Mouse (Mus musculus): ENCODE measurements at regions not wholly inside any gene's neighbourhood (a gene's known extent, or its start where the extent isn't known, plus 50 kb on each side); places are given as distances from the start of the nearest gene placed in this dataset.

DNA sequence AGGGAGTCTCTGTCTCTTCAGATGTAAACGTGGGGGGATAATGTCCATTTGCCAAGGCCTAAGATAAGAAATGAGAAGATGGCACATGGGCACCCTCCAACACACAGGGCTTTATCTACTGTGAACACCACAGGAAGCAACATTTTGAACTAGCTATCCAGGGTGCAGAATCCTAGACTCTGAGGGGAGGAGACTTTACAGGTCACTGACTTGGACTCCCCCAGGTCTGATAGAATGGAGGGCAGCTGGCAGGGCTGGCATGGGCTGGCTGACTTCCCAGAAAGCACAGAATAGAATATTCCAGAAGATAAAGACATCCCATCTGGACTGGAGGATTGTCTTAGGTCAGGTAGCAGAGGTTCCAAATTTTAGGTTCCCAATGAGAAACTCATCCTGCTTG lies 201.2 kb upstream of the Ncam1 start:
- TF ChIP-seq CTCF (IDR thresholded peaks at IDR 0.05; ENCODE audit: extremely low read depth, insufficient read length, insufficient replicate concordance, low read depth, low read length) (no peak), POLR2A (IDR thresholded peaks at IDR 0.05; ENCODE audit: low read depth, low read length) (no peak)

Data from small intestine, adult 2 months (tissue).